Mouse (Mus musculus) urinary bladder, adult 2 months (tissue): ENCODE measurements around the gene Cblb. TPM values are rescaled to one million over a fixed set of nuclear protein-coding genes. Genes with fewer than 3 reads are reported as not detected.

Experiments used
- DNase-seq: peaks from one replicate; pipeline ENCODE4 v3.0.0; 2022; ENCODE audit warnings: low spot score
- polyA plus RNA-seq: library from polyadenylated mRNA; depleted of rRNA; stranded (reverse); fragments of >200 nt; gene quantifications from 2 replicates; pipeline ENCODE4 v1.2.3, GENCODE M21; 2012

The Cblb gene
- polyA plus RNA-seq, 1 experiment, result 9.6 TPM

- no peak for DNase-seq
Measured at GRCm38 (mm10) chr16:52132808-52133490, 101.9 kb downstream of the Cblb start.

GRCm38 (mm10) chr16:52134631-52135227 is 103.7 kb downstream of the Cblb start:
- DNase-seq, result no peak

- no peak for DNase-seq
Measured at GRCm38 (mm10) chr16:52135689-52136390, 104.8 kb downstream of the Cblb start.

GRCm38 (mm10) chr16:52143101-52143500 is 112.1 kb downstream of the Cblb start:
- DNase-seq, result no peak

- DNase-seq, result no peak
Measured at GRCm38 (mm10) chr16:52143818-52144217, 112.8 kb downstream of the Cblb start.

GRCm38 (mm10) chr16:52144792-52145191 is 113.8 kb downstream of the Cblb start:
- no peak for DNase-seq

- DNase-seq, result no peak
Measured at GRCm38 (mm10) chr16:52145552-52145951, 114.5 kb downstream of the Cblb start.

- no peak for DNase-seq
Measured at GRCm38 (mm10) chr16:52146976-52147696, 116.1 kb downstream of the Cblb start.

GRCm38 (mm10) chr16:52148041-52148440 is 117.0 kb downstream of the Cblb start:
- DNase-seq, result no peak

GRCm38 (mm10) chr16:52149135-52149769 is 118.2 kb downstream of the Cblb start:
- DNase-seq, result no peak

GRCm38 (mm10) chr16:52155030-52155696 is 124.1 kb downstream of the Cblb start:
- DNase-seq, result no peak

- no peak for DNase-seq
Measured at GRCm38 (mm10) chr16:52159958-52160504, 129.0 kb downstream of the Cblb start.

- DNase-seq, result no peak
Measured at GRCm38 (mm10) chr16:52164246-52164645, 133.2 kb downstream of the Cblb start.

GRCm38 (mm10) chr16:52173253-52173652 is 142.2 kb downstream of the Cblb start:
- no peak for DNase-seq

- DNase-seq, result no peak
Measured at GRCm38 (mm10) chr16:52179839-52180238, 148.8 kb downstream of the Cblb start.

GRCm38 (mm10) chr16:52182057-52182456 is 151.0 kb downstream of the Cblb start:
- DNase-seq, result no peak

- no peak for DNase-seq
Measured at GRCm38 (mm10) chr16:52184350-52184749, 153.3 kb downstream of the Cblb start.

- no peak for DNase-seq
Measured at GRCm38 (mm10) chr16:52186731-52187130, 155.7 kb downstream of the Cblb start.

GRCm38 (mm10) chr16:52189103-52189502 is 158.1 kb downstream of the Cblb start:
- no peak for DNase-seq

GRCm38 (mm10) chr16:52190714-52191113 is 159.7 kb downstream of the Cblb start:
- no peak for DNase-seq

GRCm38 (mm10) chr16:52194040-52194439 is 163.0 kb downstream of the Cblb start:
- no peak for DNase-seq
